Mouse (Mus musculus) lung, postnatal 0 days (tissue): Measurements from ENCODE around the gene Hsf2bp. TPM values are rescaled to one million over a fixed set of nuclear protein-coding genes. Genes with fewer than 3 reads are reported as not detected.

Experiments
- ATAC-seq: fragments of 200-750 bp; cut with Nextera tagmentation; 2 replicates; pipeline ENCODE4 v1.8.0; 2017; ENCODE audit warnings: moderate library complexity
- DNase-seq: peaks from one replicate; pipeline ENCODE4 v3.0.0-alpha.2; 2016; ENCODE audit warnings: low spot score
- H3K27ac ChIP-seq: fragments of 300-500 bp; sonication (generic); 2 replicates; pipeline ENCODE4 v1.5.1; 2014; ENCODE audit warnings: antibody characterized with exemption, mild to moderate bottlenecking, low read length, mixed read lengths
- H3K27me3 ChIP-seq: fragments of 300-500 bp; sonication (generic); replicated peaks from 2 replicates; pipeline ENCODE4 v1.6.1; 2014; ENCODE audit warnings: low read length, mixed read lengths; ENCODE audit not compliant: insufficient read depth
- H3K36me3 ChIP-seq: fragments of 300-500 bp; sonication (generic); 2 replicates; pipeline ENCODE4 v1.6.1; 2014; ENCODE audit warnings: low read length, mixed read lengths; ENCODE audit not compliant: insufficient read depth
- H3K4me1 ChIP-seq: fragments of 300-500 bp; sonication (generic); 2 replicates; pipeline ENCODE4 v1.6.1; 2014; ENCODE audit warnings: antibody characterized with exemption, low read depth, low read length, mixed read lengths; ENCODE audit not compliant: insufficient read depth
- H3K4me2 ChIP-seq: fragments of 300-500 bp; sonication (generic); replicated peaks from 2 replicates; pipeline ENCODE4 v1.6.1; 2014; ENCODE audit warnings: low read depth, mild to moderate bottlenecking, low read length, moderate library complexity, mixed read lengths
- H3K4me3 ChIP-seq: fragments of 300-500 bp; sonication (generic); 2 replicates; pipeline ENCODE4 v1.5.1; 2014; ENCODE audit warnings: low read depth, low read length
- H3K9ac ChIP-seq: fragments of 300-500 bp; sonication (generic); replicated peaks from 2 replicates; pipeline ENCODE4 v1.6.1; 2014; ENCODE audit warnings: low read depth, mild to moderate bottlenecking
- H3K9me3 ChIP-seq: fragments of 300-500 bp; sonication (generic); 2 replicates; pipeline ENCODE4 v1.6.1; 2016; ENCODE audit warnings: low read length, mixed read lengths
- CTCF ChIP-seq: IDR thresholded peaks from 2 replicates; pipeline ENCODE4 v1.5.1; 2016; ENCODE audit warnings: antibody characterized with exemption, mild to moderate bottlenecking
- EP300 ChIP-seq: IDR thresholded peaks from 2 replicates; pipeline ENCODE4 v1.6.1; 2016; ENCODE audit warnings: antibody characterized with exemption, mild to moderate bottlenecking, control low read depth
- WGBS: fragments of 180-500 bp; shearing (Covaris S2); extraction: QIAGEN DNeasy Blood & Tissue Kit; methylation state at CpG from one replicate; pipeline ENCODE4 v1.1.7; 2014; 5-methylcytosine and 5-hydroxymethylcytosine counted together
- polyA plus RNA-seq: library from polyadenylated mRNA; unstranded; fragments of >200 nt; fragmentation: Nextera tagmentation; extraction: Ambion mirVana; gene quantifications from 2 replicates; pipeline ENCODE4 v1.2.1, GENCODE M21; 2015

Gene Hsf2bp
- 0.30 and 0.58 TPM in 2 replicates for polyA plus RNA-seq

- H3K27ac ChIP-seq = peak within 1 kb of the TSS; percentile 72
- H3K9ac ChIP-seq = peak within 1 kb of the TSS; percentile 64
- DNase-seq (peak; percentile 87), ATAC-seq (peak; percentile 95)
- H3K36me3 ChIP-seq = no peaks in the 10 kb centered on the region
- no peaks in the 10 kb centered on the region for H3K9me3 ChIP-seq
- peak within 1 kb of the TSS; percentile 90 for H3K4me3 ChIP-seq
- H3K4me1 ChIP-seq = peaks cover 10% of the 10 kb centered on the region
- 5% methylated on average over 46 of the region's 52 CpGs for WGBS
- H3K4me2 ChIP-seq = peak within 1 kb of the TSS; percentile 96
- TF ChIP-seq EP300 = no peak
- TF ChIP-seq CTCF = no peak
- no peaks in the 10 kb centered on the region for H3K27me3 ChIP-seq
Measured at GRCm38 (mm10) chr17:32035609-32036508, at the start of gene Hsf2bp, which contains the start of gene Rrp1b. Hsf2bp (minus strand) TSS chr17:32036349. Rrp1b (plus strand) TSS chr17:32036100.

GRCm38 (mm10) chr17:32083351-32083750 lies 47.2 kb upstream of the Hsf2bp start:
- H3K9ac ChIP-seq = no peak overlapping the region
- no peak overlapping the region for H3K4me2 ChIP-seq
- H3K4me1 ChIP-seq = no peaks in the 10 kb centered on the region
- no peak overlapping the region for H3K27ac ChIP-seq
- TF ChIP-seq EP300 = no peak
- no peak for TF ChIP-seq CTCF
- H3K4me3 ChIP-seq = no peak overlapping the region
- DNase-seq = no peak
- no peaks in the 10 kb centered on the region for H3K9me3 ChIP-seq
- H3K36me3 ChIP-seq = no peaks in the 10 kb centered on the region
- ATAC-seq = no peak
- no peaks in the 10 kb centered on the region for H3K27me3 ChIP-seq
- 87% methylated on average over 2 of the region's 2 CpGs for WGBS

- H3K9me3 ChIP-seq = no peaks in the 10 kb centered on the region
- peak; percentile 65 for DNase-seq
- H3K27me3 ChIP-seq = no peaks in the 10 kb centered on the region
- ATAC-seq = peak; percentile 46
- no peaks in the 10 kb centered on the region for H3K36me3 ChIP-seq
- H3K27ac ChIP-seq = no peak overlapping the region
- H3K9ac ChIP-seq = no peak overlapping the region
- no peak for TF ChIP-seq EP300
- TF ChIP-seq CTCF = peak; percentile 82
- 0% methylated on average over 2 of the region's 2 CpGs for WGBS
- H3K4me3 ChIP-seq = no peak overlapping the region
- no peak overlapping the region for H3K4me2 ChIP-seq
- no peaks in the 10 kb centered on the region for H3K4me1 ChIP-seq
Measured at GRCm38 (mm10) chr17:32075164-32075563, 39.0 kb upstream of the Hsf2bp start.

GRCm38 (mm10) chr17:32074658-32075057 lies 38.5 kb upstream of the Hsf2bp start:
- TF ChIP-seq EP300 (no peak), CTCF (no peak)
- H3K9me3 ChIP-seq = no peaks in the 10 kb centered on the region
- DNase-seq (no peak), ATAC-seq (no peak)
- no peak overlapping the region for H3K27ac ChIP-seq
- no peak overlapping the region for H3K4me3 ChIP-seq
- H3K36me3 ChIP-seq = no peaks in the 10 kb centered on the region
- H3K4me1 ChIP-seq = no peaks in the 10 kb centered on the region
- H3K27me3 ChIP-seq = no peaks in the 10 kb centered on the region
- WGBS = 54% methylated on average over 4 of the region's 4 CpGs
- no peak overlapping the region for H3K4me2 ChIP-seq
- no peak overlapping the region for H3K9ac ChIP-seq

- no peak overlapping the region for H3K9ac ChIP-seq
- ATAC-seq = peak; percentile 75
- peak; percentile 64 for DNase-seq
- H3K36me3 ChIP-seq = no peaks in the 10 kb centered on the region
- H3K4me3 ChIP-seq = no peak overlapping the region
- TF ChIP-seq CTCF (peak; percentile 99), EP300 (no peak)
- no peak overlapping the region for H3K4me2 ChIP-seq
- no peak overlapping the region for H3K27ac ChIP-seq
- H3K27me3 ChIP-seq = no peaks in the 10 kb centered on the region
- no peaks in the 10 kb centered on the region for H3K4me1 ChIP-seq
- no peaks in the 10 kb centered on the region for H3K9me3 ChIP-seq
- WGBS = 4% methylated on average over 2 of the region's 2 CpGs
Measured at GRCm38 (mm10) chr17:32073359-32073758, 37.2 kb upstream of the Hsf2bp start.

GRCm38 (mm10) chr17:32068810-32069209 lies 32.7 kb upstream of the Hsf2bp start:
- DNase-seq (no peak), ATAC-seq (no peak)

More at GRCm38 (mm10) chr17:32068810-32069209, 32.7 kb upstream of the Hsf2bp start:
- TF ChIP-seq EP300 (no peak), CTCF (no peak)
- Histone ChIP-seq H3K4me3 (no peak overlapping the region), H3K27ac (no peak overlapping the region), H3K36me3 (no peaks in the 10 kb centered on the region), H3K4me2 (no peak overlapping the region), H3K27me3 (no peaks in the 10 kb centered on the region), H3K9ac (no peak overlapping the region), H3K4me1 (no peaks in the 10 kb centered on the region), H3K9me3 (no peaks in the 10 kb centered on the region)
- 79% methylated on average over 2 of the region's 2 CpGs for WGBS
